Mouse (Mus musculus) testis, adult 2 months (tissue): Measurements from ENCODE around the gene Acin1.

ENCODE experiments used
- CTCF ChIP-seq: fragments of 200-500 bp; IDR thresholded peaks from 2 replicates; pipeline ENCODE4 v1.5.1; 2012; ENCODE audit warnings: low read depth, mild to moderate bottlenecking, inconsistent platforms, low read length, moderate library complexity; ENCODE audit not compliant: control insufficient read depth, insufficient read depth, insufficient replicate concordance
- POLR2A ChIP-seq: fragments of 200-500 bp; IDR thresholded peaks from 2 replicates; pipeline ENCODE4 v1.6.1; 2012; ENCODE audit warnings: low read depth, mild to moderate bottlenecking, inconsistent platforms, low read length, moderate library complexity; ENCODE audit not compliant: control insufficient read depth

DNA sequence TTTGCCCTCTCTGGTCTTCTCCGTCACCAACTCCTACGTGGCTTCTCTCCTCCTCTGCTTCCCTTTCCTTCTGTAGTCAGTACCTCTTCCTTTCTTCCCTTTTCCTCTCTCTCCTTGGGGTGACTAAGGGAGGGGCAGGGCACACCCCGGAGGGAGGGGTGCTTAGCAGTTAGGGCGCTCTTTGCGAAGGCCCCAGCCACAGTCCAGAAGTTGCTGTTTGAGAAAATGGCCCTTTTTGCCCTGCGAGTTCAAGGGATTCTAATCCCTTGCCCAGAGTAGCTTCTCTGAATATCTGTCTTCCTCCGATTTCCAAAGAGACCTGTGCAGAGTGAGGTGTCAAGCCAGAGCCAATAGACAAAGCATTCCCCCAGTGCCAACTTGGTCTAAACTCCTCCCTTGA, 25.3 kb upstream of the Acin1 start, which contains the start of gene Cebpe:
- TF ChIP-seq POLR2A (no peak), CTCF (no peak)
